15 mouse cellular contexts compared by ENCODE assay signal in genomic region chr4:137940061-137940460, GRCm38 (mm10). TPM values are rescaled to one million over a fixed set of nuclear protein-coding genes. Genes with fewer than 3 reads are reported as not detected.
A peak's percentile ranks its signal among the peaks of the same experiment; 100 is the strongest.
DNase-seq lines count a peak whose midpoint lies in the region; ATAC-seq lines count a peak whose summit lies in the region.
"Had no signal": no experiment of that assay in that cellular context is flagged by ENCODE, and none has a peak within 500 bp of the region (broad histone marks: within the 10 kb centered on the region; RNA-seq: fewer than 3 reads in every experiment).

No protein-coding gene starts in this region.

- H3K4me3 ChIP-seq in forebrain, embryonic 13.5 days, result no peak overlapping the region
- no peak overlapping the region for H3K4me3 ChIP-seq in forebrain, embryonic 11.5 days (ENCODE audit: low read depth, low read length)
- H3K4me3 ChIP-seq in midbrain, embryonic 15.5 days, result no peak overlapping the region
- no peak overlapping the region for H3K4me3 ChIP-seq in midbrain, embryonic 16.5 days (ENCODE audit: low read depth, low read length)
- no peak overlapping the region for H3K4me3 ChIP-seq in neural tube, embryonic 14.5 days (ENCODE audit: low read depth, low read length)
- H3K4me3 ChIP-seq: erythroblast, embryonic 14.5 days; heart, embryonic 12.5 days; kidney, embryonic 15.5 days; megakaryocyte, embryonic 14.5 days; neural tube, embryonic 12.5 days had no signal

- no peak overlapping the region for H3K9ac ChIP-seq in forebrain, embryonic 13.5 days
- H3K9ac ChIP-seq in forebrain, embryonic 11.5 days (ENCODE audit: low read length), result no peak overlapping the region
- no peak overlapping the region for H3K9ac ChIP-seq in midbrain, embryonic 15.5 days
- no peak overlapping the region for H3K9ac ChIP-seq in midbrain, embryonic 16.5 days (ENCODE audit: low read depth, low read length)
- H3K9ac ChIP-seq in neural tube, embryonic 14.5 days (replicated peaks; ENCODE audit: low read depth, low read length), result no peak overlapping the region
- H3K9ac ChIP-seq: heart, embryonic 12.5 days; kidney, embryonic 15.5 days; neural tube, embryonic 12.5 days had no signal

- no peaks in the 10 kb centered on the region for H3K9me3 ChIP-seq in forebrain, embryonic 13.5 days (replicated peaks)
- H3K9me3 ChIP-seq in forebrain, embryonic 11.5 days (ENCODE audit: control insufficient read depth, low read length), result no peaks in the 10 kb centered on the region
- no peaks in the 10 kb centered on the region for H3K9me3 ChIP-seq in midbrain, embryonic 15.5 days
- no peaks in the 10 kb centered on the region for H3K9me3 ChIP-seq in midbrain, embryonic 16.5 days (replicated peaks; ENCODE audit: control insufficient read depth, low read length, poor library complexity, severe bottlenecking)
- H3K9me3 ChIP-seq in neural tube, embryonic 14.5 days (ENCODE audit: control insufficient read depth, low read length), result no peaks in the 10 kb centered on the region
- H3K9me3 ChIP-seq: heart, embryonic 12.5 days; kidney, embryonic 15.5 days; neural tube, embryonic 12.5 days had no signal

- H3K27me3 ChIP-seq in forebrain, embryonic 13.5 days, result no peaks in the 10 kb centered on the region
- H3K27me3 ChIP-seq in forebrain, embryonic 11.5 days (ENCODE audit: control insufficient read depth, insufficient read depth, low read length), result no peaks in the 10 kb centered on the region
- H3K27me3 ChIP-seq in midbrain, embryonic 15.5 days (replicated peaks), result no peaks in the 10 kb centered on the region
- H3K27me3 ChIP-seq in midbrain, embryonic 16.5 days (ENCODE audit: control insufficient read depth, insufficient read depth, low read depth, low read length), result no peaks in the 10 kb centered on the region
- no peaks in the 10 kb centered on the region for H3K27me3 ChIP-seq in neural tube, embryonic 14.5 days (ENCODE audit: control insufficient read depth, insufficient read depth, low read length)
- H3K27me3 ChIP-seq: kidney, embryonic 15.5 days; neural tube, embryonic 12.5 days had no signal

- no peak for DNase-seq in forebrain, embryonic 11.5 days (ENCODE audit: low spot score)
- DNase-seq in cerebellum, postnatal 14 days, result peak; percentile 79 to 82
- DNase-seq in gastrocnemius, postnatal 25 days, result no peak
- DNase-seq: lung, adult 2 months; thymus, postnatal 14 days had no signal

- 83% methylated on average over 10 of the region's 10 CpGs for WGBS in forebrain, embryonic 13.5 days
- 93% methylated on average over 10 of the region's 10 CpGs for WGBS in forebrain, embryonic 11.5 days
- WGBS in midbrain, embryonic 15.5 days, result 56% methylated on average over 10 of the region's 10 CpGs
- WGBS in midbrain, embryonic 16.5 days, result 64% methylated on average over 10 of the region's 10 CpGs
- 36% methylated on average over 10 of the region's 10 CpGs for WGBS in neural tube, embryonic 14.5 days

- no peak overlapping the region for H3K4me2 ChIP-seq in forebrain, embryonic 13.5 days
- H3K4me2 ChIP-seq in forebrain, embryonic 11.5 days (ENCODE audit: low read depth, low read length, severe bottlenecking), result no peak overlapping the region
- H3K4me2 ChIP-seq in midbrain, embryonic 15.5 days, result no peak overlapping the region
- no peak overlapping the region for H3K4me2 ChIP-seq in midbrain, embryonic 16.5 days (ENCODE audit: low read length)
- no peak overlapping the region for H3K4me2 ChIP-seq in neural tube, embryonic 14.5 days (ENCODE audit: low read depth, low read length)
- H3K4me2 ChIP-seq: heart, embryonic 12.5 days; kidney, embryonic 15.5 days; neural tube, embryonic 12.5 days had no signal

- peaks cover 26% of the 10 kb centered on the region for H3K4me1 ChIP-seq in forebrain, embryonic 13.5 days
- 0 out of 2 replicates have a peak, but pooled peaks cover 4% of the 10 kb centered on the region for H3K4me1 ChIP-seq in forebrain, embryonic 11.5 days (replicated peaks; ENCODE audit: control insufficient read depth, insufficient read depth, low read length)
- peaks cover 30% of the 10 kb centered on the region for H3K4me1 ChIP-seq in midbrain, embryonic 15.5 days
- peaks cover 17% of the 10 kb centered on the region for H3K4me1 ChIP-seq in midbrain, embryonic 16.5 days (ENCODE audit: control insufficient read depth, insufficient read depth, low read length)
- peaks cover 8% of the 10 kb centered on the region for H3K4me1 ChIP-seq in neural tube, embryonic 14.5 days (ENCODE audit: control insufficient read depth, insufficient read depth, low read length)
- H3K4me1 ChIP-seq: megakaryocyte, embryonic 14.5 days had no signal

- ATAC-seq in forebrain, embryonic 13.5 days, result no peak
- ATAC-seq in forebrain, embryonic 11.5 days (replicated peaks; ENCODE audit: low FRiP score), result no peak
- ATAC-seq in midbrain, embryonic 15.5 days (replicated peaks), result no peak
- no peak for ATAC-seq in midbrain, embryonic 16.5 days
- no peak for ATAC-seq in neural tube, embryonic 14.5 days (ENCODE audit: low read depth)
- no peak for ATAC-seq in monocyte, adult 5-6 weeks (replicated peaks; ENCODE audit: insufficient number of reproducible peaks, low FRiP score, low TSS enrichment, poor library complexity, severe bottlenecking)

- H3K27ac ChIP-seq in forebrain, embryonic 13.5 days, result 0 out of 2 replicates have a peak overlapping the region, but pooled peaks have one; percentile 15
- H3K27ac ChIP-seq in forebrain, embryonic 11.5 days (ENCODE audit: low read depth, low read length), result no peak overlapping the region
- peak overlapping the region; percentile 22; the same call in 1 of the 2 replicates for H3K27ac ChIP-seq in midbrain, embryonic 15.5 days
- H3K27ac ChIP-seq in midbrain, embryonic 16.5 days (ENCODE audit: low read length), result no peak overlapping the region
- peak overlapping the region; percentile 52; the same call in 1 of the 2 replicates for H3K27ac ChIP-seq in neural tube, embryonic 14.5 days (ENCODE audit: low read depth, low read length)
- H3K27ac ChIP-seq: kidney, embryonic 15.5 days; neural tube, embryonic 12.5 days had no signal

- H3K36me3 ChIP-seq in forebrain, embryonic 13.5 days (ENCODE audit: poor library complexity, severe bottlenecking), result peaks cover 36% of the 10 kb centered on the region
- no peaks in the 10 kb centered on the region; the same call in 1 of the 2 replicates for H3K36me3 ChIP-seq in forebrain, embryonic 11.5 days (ENCODE audit: control insufficient read depth, insufficient read depth, low read length)
- H3K36me3 ChIP-seq in midbrain, embryonic 15.5 days (replicated peaks), result peaks cover 3% of the 10 kb centered on the region; the same call in 1 of the 2 replicates
- H3K36me3 ChIP-seq in midbrain, embryonic 16.5 days (ENCODE audit: control insufficient read depth, insufficient read depth, low read length), result peaks cover 9% of the 10 kb centered on the region
- peaks cover 9% of the 10 kb centered on the region; the same call in 1 of the 2 replicates for H3K36me3 ChIP-seq in neural tube, embryonic 14.5 days (ENCODE audit: control insufficient read depth, insufficient read depth, low read length)

RNA-seq across cellular contexts. Expression of gene Eif4g3, which starts 52.8 kb away (rescaled TPM):
- polyA plus RNA-seq in forebrain, embryonic 13.5 days (2015; fragmentation: Nextera tagmentation; extraction: Ambion mirVana), result 43.9 and 46.2 TPM in 2 replicates
- 57.3 and 57.6 TPM in 2 replicates for polyA plus RNA-seq in forebrain, embryonic 11.5 days (2014; fragmentation: Nextera tagmentation; extraction: Ambion mirVana)
- polyA plus RNA-seq in midbrain, embryonic 15.5 days (2015; fragmentation: Nextera tagmentation; extraction: Ambion mirVana), result 55.7 and 58.5 TPM in 2 replicates
- 48.7 and 54.1 TPM in 2 replicates for polyA plus RNA-seq in midbrain, embryonic 16.5 days (2015; fragmentation: Nextera tagmentation; extraction: Ambion mirVana)
- 64.9 and 71.4 TPM in 2 replicates for polyA plus RNA-seq in neural tube, embryonic 14.5 days (2014; fragmentation: Nextera tagmentation; extraction: Ambion mirVana)
- total RNA-seq in gastrocnemius, postnatal 25 days (2021), result 10 to 100 TPM; 93.1 to 94.8 TPM
- 94.4 to 146 TPM (median 114 TPM) in 3 replicates for total RNA-seq in monocyte, adult 5-6 weeks (2017)

Comparison
In these comparisons a context has a peak if more than half of its experiments do, and no peak if none do; other contexts are left out.
1. H3K27ac ChIP-seq: peak in forebrain, embryonic 13.5 days (single experiment), midbrain, embryonic 15.5 days (single experiment) and neural tube, embryonic 14.5 days (single experiment); none in forebrain, embryonic 11.5 days (single experiment) and midbrain, embryonic 16.5 days (single experiment).
2. DNase-seq: peak in cerebellum, postnatal 14 days (2 of 2); none in forebrain, embryonic 11.5 days (single experiment) and gastrocnemius, postnatal 25 days (single experiment).